Mouse (Mus musculus) left cerebral cortex, adult 2 months (tissue): ENCODE measurements around the gene Pop7. TPM values are rescaled to one million over a fixed set of nuclear protein-coding genes. Genes with fewer than 3 reads are reported as not detected.

Source experiments
- DNase-seq, 2 experiments: peaks; one replicate each; pipeline ENCODE4 v3.0.0; 2021 to 2022; ENCODE audit warnings: low spot score in 2 of 2, mixed read lengths in 1 of 2; ENCODE audit errors: extremely low spot score in 1 of 2
- H3K27ac ChIP-seq: fragments of 200-600 bp; 2 replicates; pipeline ENCODE4 v1.8.1; 2022
- H3K4me3 ChIP-seq: fragments of 200-600 bp; 2 replicates; pipeline ENCODE4 v1.8.1; 2022
- CTCF ChIP-seq: fragments of 200-600 bp; IDR thresholded peaks from 2 replicates; pipeline ENCODE4 v1.8.1; 2022; ENCODE audit warnings: antibody characterized with exemption, mild to moderate bottlenecking, moderate library complexity
- intact Hi-C: fragments of 180-260 bp; cut with DNase I; formaldehyde crosslinking; loops from one replicate; pipeline ENCODE4 v1.15.1; 2025
- total RNA-seq, 2 experiments: library from RNA; stranded (reverse); gene quantifications; 2 replicates each; pipeline ENCODE4 v1.2.3; 2021

Pop7 gene
- total RNA-seq, 2 experiments from 2014 or later, result 30.4 to 35.9 TPM

GRCm38 (mm10) chr5:137512847-137513794 is 10.8 kb upstream of the Pop7 start:
- DNase-seq, result no peak
- Histone ChIP-seq H3K4me3 (no peak overlapping the region), H3K27ac (no peak overlapping the region)
- intact Hi-C loops, result loop anchor here (5.0 to 10.0 kb wide), 2 partner anchors 62 to 234 kb away; partner anchors contain the start of gene Tsc22d4
- TF ChIP-seq CTCF, result peak; percentile 61

- Histone ChIP-seq H3K27ac (no peak overlapping the region), H3K4me3 (peak overlapping the region; percentile 76)
- TF ChIP-seq CTCF, result no peak
- intact Hi-C loops, result loop anchor here (2.0 to 10.0 kb wide), 3 partner anchors 21 to 236 kb away; partner anchors contain the start of genes Epo, Gnb2 and Tsc22d4
- DNase-seq, result no peak
Measured at GRCm38 (mm10) chr5:137511706-137512105, 9.4 kb upstream of the Pop7 start.

DNA sequence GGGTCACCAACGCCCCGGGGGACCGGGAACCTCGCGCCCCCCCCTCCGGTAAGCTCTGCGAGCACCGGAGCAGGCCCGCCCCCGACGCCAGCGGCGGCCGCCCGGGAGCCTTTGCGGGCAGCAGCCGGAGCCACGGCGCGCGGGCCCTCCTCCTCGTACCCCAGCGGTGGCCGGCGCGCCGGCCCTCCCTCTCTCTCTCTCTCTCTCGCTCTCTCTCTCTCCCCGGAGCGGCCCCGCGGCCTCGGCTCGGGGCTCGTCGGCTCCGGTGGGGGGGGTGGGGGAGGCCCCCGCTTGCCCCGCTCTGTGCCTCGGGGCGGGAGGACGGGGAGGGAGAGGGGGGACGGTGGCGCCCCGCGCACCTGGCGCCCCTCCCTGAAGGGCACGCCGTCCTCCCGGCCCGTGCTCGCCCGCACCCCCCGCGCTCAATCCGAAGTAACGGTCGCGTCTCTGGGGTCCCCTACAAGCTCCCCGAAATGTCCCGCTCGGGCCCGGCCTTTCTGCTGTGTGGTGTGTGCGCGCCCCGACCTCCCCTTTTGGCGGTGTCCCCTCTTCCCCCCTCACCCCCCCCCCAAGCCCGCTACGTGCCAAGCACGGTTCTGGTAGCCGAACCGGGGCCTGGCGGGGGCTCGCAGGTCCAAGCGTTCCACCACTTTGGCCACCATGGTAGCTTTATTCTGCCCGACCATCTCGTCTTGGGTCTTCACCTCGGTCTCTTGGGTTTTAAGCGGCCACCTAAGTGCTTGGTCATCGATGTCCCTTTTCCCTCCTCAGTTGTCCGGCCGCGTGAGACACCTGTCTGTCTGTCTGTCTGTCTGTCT is 8.5 kb upstream of the Pop7 start:
- no peak for DNase-seq
- TF ChIP-seq CTCF, result no peak
- intact Hi-C loops, result loop anchor here (2.0 to 10.0 kb wide), 3 partner anchors 22 to 237 kb away; partner anchors contain the start of genes Epo, Gnb2 and Tsc22d4
- peak overlapping the region; percentile 78 for H3K27ac ChIP-seq
- H3K4me3 ChIP-seq, result peak overlapping the region; percentile 76

DNA sequence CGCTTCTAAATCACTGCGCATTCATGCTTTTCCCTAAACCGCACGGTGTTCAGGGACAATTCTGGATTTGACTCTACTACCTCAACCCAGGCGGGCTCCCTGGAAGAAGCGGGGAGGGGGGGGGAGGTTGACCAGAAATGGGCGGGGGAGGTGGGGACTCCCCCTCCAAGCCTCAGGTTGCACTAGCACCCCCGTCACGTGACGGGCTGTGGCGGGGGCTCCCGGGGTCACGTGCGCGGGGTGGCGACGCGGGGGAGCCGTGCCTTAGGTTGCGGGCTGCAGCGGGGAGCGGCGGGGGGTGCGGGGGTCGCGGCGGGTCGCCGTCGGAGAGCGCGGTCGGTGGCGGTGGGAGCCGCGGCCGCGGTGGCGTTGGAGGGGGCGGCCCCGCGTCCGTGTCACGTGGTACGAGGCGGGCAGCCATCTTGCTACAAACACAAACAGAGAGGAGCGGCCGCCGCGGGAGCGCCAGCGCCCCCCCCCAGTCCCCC is 7.7 kb upstream of the Pop7 start:
- intact Hi-C loops, result loop anchor here (2.0 to 10.0 kb wide), 3 partner anchors 23 to 237 kb away; partner anchors contain the start of genes Epo, Gnb2 and Tsc22d4
- DNase-seq, result peak; percentile 81 to 83
- Histone ChIP-seq H3K27ac (peak overlapping the region; percentile 90), H3K4me3 (peak overlapping the region; percentile 76)
- no peak for TF ChIP-seq CTCF

- H3K4me3 ChIP-seq, result no peak overlapping the region
- no peak overlapping the region for H3K27ac ChIP-seq
- peak; percentile 1; the same call in 1 of the 2 replicates for TF ChIP-seq CTCF
- intact Hi-C loops, result no loop called here
- DNase-seq, result no peak
Measured at GRCm38 (mm10) chr5:137504041-137504440, 1.7 kb upstream of the Pop7 start.

DNA sequence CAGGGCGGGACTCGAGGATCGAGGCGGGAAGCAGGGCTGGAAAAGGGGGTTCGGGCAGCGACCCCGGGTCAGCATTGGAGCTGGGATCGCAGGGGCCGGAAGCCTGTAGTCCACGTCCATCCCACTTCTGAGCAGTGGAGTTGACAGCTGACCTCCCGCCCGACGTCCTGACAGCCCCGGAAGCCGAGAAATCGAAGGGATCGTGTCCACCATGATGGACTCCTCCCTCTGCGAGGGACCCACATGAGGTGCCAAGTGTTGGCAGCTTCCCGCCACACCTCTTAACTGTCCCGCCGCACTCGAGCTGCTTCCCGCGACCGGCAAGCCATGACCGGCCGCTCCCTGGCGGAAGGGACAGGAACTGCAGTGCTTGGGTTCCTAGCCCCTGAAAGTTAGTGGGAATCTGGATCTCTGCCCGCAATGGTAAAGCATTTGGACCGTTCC is 371 bp upstream of the Pop7 start:
- TF ChIP-seq CTCF, result peak; percentile 94
- intact Hi-C loops, result loop anchor here (1.0 to 2.0 kb wide), 3 partner anchors 22 to 195 kb away; partner anchors contain the start of gene Srrt
- Histone ChIP-seq H3K27ac (peak overlapping the region; percentile 100), H3K4me3 (peak overlapping the region; percentile 90)
- DNase-seq, result peak; percentile 70 to 76

GRCm38 (mm10) chr5:137500186-137500585 is 2.1 kb downstream of the Pop7 start:
- H3K27ac ChIP-seq, result no peak overlapping the region
- no peak for TF ChIP-seq CTCF
- intact Hi-C loops, result no loop called here
- DNase-seq, result no peak
- H3K4me3 ChIP-seq, result no peak overlapping the region

DNA sequence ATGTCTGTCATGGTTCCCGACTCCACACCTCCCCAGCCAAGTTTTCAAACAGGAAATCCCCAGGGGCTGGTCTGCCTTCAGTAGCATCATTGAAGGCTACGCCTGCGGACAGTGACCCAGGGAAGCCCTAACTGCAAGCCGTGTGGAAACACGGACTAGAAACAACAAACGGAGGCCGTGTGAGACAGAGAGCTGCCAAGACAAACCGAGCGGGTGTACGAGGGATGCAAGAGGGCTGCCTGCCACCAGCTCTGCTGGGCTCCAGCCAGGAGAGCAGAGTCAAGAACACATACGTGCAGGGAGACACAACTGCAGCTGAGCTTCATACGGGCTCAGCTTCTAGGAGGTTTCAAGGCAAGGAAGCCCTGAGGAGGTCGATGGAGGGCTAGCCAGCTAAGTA is 8.5 kb downstream of the Pop7 start:
- DNase-seq, result no peak
- intact Hi-C loops, result no loop called here
- no peak overlapping the region for H3K27ac ChIP-seq
- no peak overlapping the region for H3K4me3 ChIP-seq
- TF ChIP-seq CTCF, result no peak

GRCm38 (mm10) chr5:137491559-137491958 is 10.8 kb downstream of the Pop7 start:
- no peak overlapping the region for H3K27ac ChIP-seq
- intact Hi-C loops, result no loop called here
- no peak overlapping the region for H3K4me3 ChIP-seq
- DNase-seq, result no peak
- no peak for TF ChIP-seq CTCF

DNA sequence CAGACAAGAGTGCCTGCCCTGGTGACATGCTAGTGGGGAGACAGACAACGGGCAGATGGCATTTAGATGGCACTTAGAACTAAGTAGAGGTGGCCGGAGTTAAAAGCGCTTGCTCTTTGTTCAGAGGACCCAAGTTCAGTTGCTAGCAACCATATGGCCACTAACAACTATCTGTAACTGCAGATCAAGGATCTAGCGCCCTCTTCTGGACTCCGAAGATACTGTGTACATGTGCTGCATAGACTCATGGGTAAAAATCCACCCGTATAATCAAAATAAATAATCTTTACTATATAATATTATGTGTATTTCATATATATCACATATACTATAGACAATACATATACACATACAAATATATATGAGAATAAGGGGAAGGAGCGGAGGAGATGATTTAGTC is 14.7 kb downstream of the Pop7 start:
- TF ChIP-seq CTCF, result peak; percentile 19; the same call in 1 of the 2 replicates
- H3K4me3 ChIP-seq, result no peak overlapping the region
- no peak overlapping the region for H3K27ac ChIP-seq
- intact Hi-C loops, result no loop called here
- DNase-seq, result no peak

DNA sequence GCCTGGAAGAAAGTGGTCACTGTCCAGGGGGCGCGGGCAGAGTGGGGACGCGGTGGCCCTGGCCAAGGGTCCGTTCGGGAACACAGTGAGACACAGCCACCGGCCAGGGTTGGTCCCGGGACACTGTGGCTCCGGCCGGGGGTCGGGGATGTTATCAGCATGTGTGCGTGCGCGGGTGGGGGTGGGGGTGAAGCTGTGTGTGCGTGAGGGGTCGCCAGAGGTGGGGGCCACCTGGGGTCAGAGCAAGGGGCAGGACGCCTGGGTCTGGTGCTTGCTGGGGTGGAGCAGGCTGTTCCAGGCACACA is 16.5 kb downstream of the Pop7 start:
- TF ChIP-seq CTCF, result no peak
- intact Hi-C loops, result no loop called here
- H3K27ac ChIP-seq, result no peak overlapping the region
- no peak for DNase-seq
- no peak overlapping the region for H3K4me3 ChIP-seq
